Comparison of ENCODE assay signal across 9 mouse cellular contexts in the genomic region with DNA sequence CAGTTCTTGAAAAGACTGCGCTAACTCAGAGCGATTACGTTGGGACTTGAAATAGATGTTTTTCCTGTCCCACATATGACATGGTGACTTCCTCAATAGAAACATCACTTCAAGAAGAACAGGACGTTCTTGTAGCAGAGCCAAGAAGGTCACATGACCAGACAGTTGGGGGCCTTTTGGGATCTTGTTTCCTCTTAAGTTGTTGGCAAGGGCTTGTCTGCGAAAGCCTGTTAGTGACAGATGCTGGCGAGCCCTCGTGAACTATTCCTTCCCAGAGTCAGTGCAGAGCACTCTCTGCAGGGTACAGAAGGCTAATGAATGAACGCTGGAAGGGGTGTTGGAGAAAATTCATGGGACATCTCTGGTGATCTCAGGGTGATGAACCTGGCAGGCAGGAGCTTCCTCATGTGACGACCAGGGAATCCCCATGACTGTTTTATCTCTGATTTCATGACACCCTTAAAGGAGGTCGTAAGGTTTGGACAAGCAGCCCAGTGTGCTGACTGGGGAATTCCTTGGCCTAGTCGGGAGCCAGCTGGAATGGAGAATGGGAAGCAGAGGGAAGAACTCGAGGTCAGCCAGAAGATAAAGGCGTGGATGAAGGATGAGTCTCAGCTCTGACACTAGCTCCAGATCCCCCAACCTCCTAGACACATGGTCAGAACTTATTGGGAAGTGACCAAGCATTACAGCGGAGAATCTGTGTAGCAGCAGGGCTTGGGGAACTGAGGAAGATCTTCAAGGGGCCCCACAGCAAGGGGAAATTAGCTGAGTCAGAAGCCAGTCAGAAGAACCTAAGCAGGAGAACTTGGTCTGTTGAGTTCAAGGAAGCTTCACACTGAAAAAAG. TPM values are rescaled to one million over a fixed set of nuclear protein-coding genes. Genes with fewer than 3 reads are reported as not detected.
DNase-seq lines count a peak whose midpoint lies in the region; ATAC-seq and TF ChIP-seq lines count a peak whose summit lies in the region.
"Had no signal": no experiment of that assay in that cellular context is flagged by ENCODE, and none has a peak within 500 bp of the region (broad histone marks: within the 10 kb centered on the region; RNA-seq: fewer than 3 reads in every experiment).

No protein-coding gene starts in this region.

- H3K4me2 ChIP-seq in heart, embryonic 12.5 days, result no peak overlapping the region
- peak overlapping the region; percentile 6; the same call in 1 of the 2 replicates for H3K4me2 ChIP-seq in CH12.LX (ENCODE audit: insufficient read depth, low read depth, poor library complexity, severe bottlenecking)
- H3K4me2 ChIP-seq in kidney, embryonic 15.5 days, result no peak overlapping the region

- no peak overlapping the region for H3K27ac ChIP-seq in heart, embryonic 12.5 days (ENCODE audit: poor library complexity, severe bottlenecking)
- H3K27ac ChIP-seq in CH12.LX (ENCODE audit: insufficient read depth, low read depth), result peak overlapping the region; percentile 77
- H3K27ac ChIP-seq in kidney, embryonic 15.5 days, result peak overlapping the region; percentile 5; the same call in 1 of the 2 replicates

- H3K9ac ChIP-seq in heart, embryonic 12.5 days, result no peak overlapping the region
- no peak overlapping the region; the same call in 1 of the 2 replicates for H3K9ac ChIP-seq in CH12.LX (ENCODE audit: insufficient read depth, low read depth)
- no peak overlapping the region for H3K9ac ChIP-seq in kidney, embryonic 15.5 days

- in situ Hi-C loops in CH12.LX (cut with MboI; ENCODE audit: low pct_ligation_motif_present, low pct_unique_long_range_greater_than_20kb, low sequenced_read_pairs), result loop anchor here (5.0 kb wide), 1 partner anchor 34 kb away; no protein-coding TSS in a partner anchor

- DNase-seq in heart, adult 11 months, result peak; percentile 99
- DNase-seq in CH12.LX (ENCODE audit: extremely low read depth), result peak; percentile 75
- DNase-seq in gastrocnemius, postnatal 10 days, result peak; percentile 56
- peak; percentile 33 to 73 for DNase-seq in monocyte, adult 2 months (ENCODE audit: low read depth in 1 of 2, low spot score in 2 of 2)
- no peak for DNase-seq in embryo, embryonic 9.5 days (ENCODE audit: extremely low spot score)

- TF ChIP-seq EP300 in CH12.LX (IDR thresholded peaks at IDR 0.05; ENCODE audit: low read length), result peak; percentile 65

- no peaks in the 10 kb centered on the region for H3K79me2 ChIP-seq in CH12.LX (replicated peaks; ENCODE audit: control insufficient read depth, extremely low read depth, insufficient read depth, poor library complexity, severe bottlenecking)

- no peak for ATAC-seq in heart, embryonic 12.5 days (ENCODE audit: insufficient number of reproducible peaks, low FRiP score)
- ATAC-seq in kidney, embryonic 15.5 days (replicated peaks; ENCODE audit: low FRiP score), result no peak
- ATAC-seq in inflammation-experienced regulatory T-cells, adult 6 months, result no peak

- no peak for TF ChIP-seq RAD21 in CH12.LX (IDR thresholded peaks at IDR 0.05; ENCODE audit: low read depth, low read length)

- dilution Hi-C loops in CH12.LX (cut with MboI; ENCODE audit: extremely low pct_ligation_motif_present, extremely low pct_unique_long_range_greater_than_20kb, low sequenced_read_pairs), result no loop called here

- TF ChIP-seq CTCF in CH12.LX (conservative IDR thresholded peaks at IDR 0.05 in 1 of 2, IDR thresholded peaks at IDR 0.05 in 1 of 2; ENCODE audit: low read depth in 2 of 2, low read length in 2 of 2), result no peak

- no peaks in the 10 kb centered on the region for H3K9me3 ChIP-seq in heart, embryonic 12.5 days (replicated peaks)
- peaks cover 8% of the 10 kb centered on the region for H3K9me3 ChIP-seq in CH12.LX (replicated peaks; ENCODE audit: low read length)
- no peaks in the 10 kb centered on the region for H3K9me3 ChIP-seq in kidney, embryonic 15.5 days (replicated peaks)
- H3K9me3 ChIP-seq: G1E had no signal

- no peaks in the 10 kb centered on the region for H3K27me3 ChIP-seq in heart, embryonic 12.5 days (replicated peaks)
- no peaks in the 10 kb centered on the region for H3K27me3 ChIP-seq in CH12.LX (replicated peaks)
- H3K27me3 ChIP-seq in kidney, embryonic 15.5 days, result no peaks in the 10 kb centered on the region

- H3K4me3 ChIP-seq in heart, embryonic 12.5 days, result no peak overlapping the region
- no peak overlapping the region for H3K4me3 ChIP-seq in CH12.LX (replicated peaks in 1 of 3; ENCODE audit: low read depth in 2 of 3, low read length in 2 of 3, poor library complexity in 1 of 3)
- H3K4me3 ChIP-seq in kidney, embryonic 15.5 days (replicated peaks), result no peak overlapping the region

- TF ChIP-seq POLR2A in CH12.LX (IDR thresholded peaks at IDR 0.05; ENCODE audit: low read depth, low read length), result no peak

- H3K4me1 ChIP-seq in heart, embryonic 12.5 days (replicated peaks), result peaks cover 12% of the 10 kb centered on the region
- peaks cover 17 to 58% of the 10 kb centered on the region in 2 experiments for H3K4me1 ChIP-seq in CH12.LX (ENCODE audit: control insufficient read depth in 1 of 2, insufficient read depth in 2 of 2)
- peaks cover 8% of the 10 kb centered on the region; the same call in 1 of the 2 replicates for H3K4me1 ChIP-seq in kidney, embryonic 15.5 days

- WGBS in heart, embryonic 12.5 days, result 45% methylated on average over 14 of the region's 14 CpGs
- 55% methylated on average over 14 of the region's 14 CpGs for WGBS in kidney, embryonic 15.5 days

- H3K36me3 ChIP-seq in heart, embryonic 12.5 days, result no peaks in the 10 kb centered on the region
- peaks cover 0 to 13% of the 10 kb centered on the region in 2 experiments for H3K36me3 ChIP-seq in CH12.LX (replicated peaks in 1 of 2; ENCODE audit: control insufficient read depth in 1 of 2, insufficient read depth in 1 of 2, low read length in 1 of 2)
- H3K36me3 ChIP-seq in kidney, embryonic 15.5 days, result no peaks in the 10 kb centered on the region
- H3K36me3 ChIP-seq: G1E had no signal

TF ChIP-seq in CH12.LX, 34 proteins besides CTCF, POLR2A, EP300 and RAD21:
- TF ChIP-seq BHLHE40 (IDR thresholded peaks at IDR 0.05; ENCODE audit: low read depth, low read length) (peak; percentile 46), TCF12 (IDR thresholded peaks at IDR 0.05; ENCODE audit: low read depth, low read length) (no peak), MAZ (IDR thresholded peaks at IDR 0.05; ENCODE audit: low read depth, low read length) (no peak), NRF1 (IDR thresholded peaks at IDR 0.05; ENCODE audit: low read depth, low read length) (no peak), GABPA (IDR thresholded peaks at IDR 0.05; ENCODE audit: insufficient replicate concordance, low read depth, low read length) (no peak), USF2 (conservative IDR thresholded peaks at IDR 0.05; ENCODE audit: low read depth, low read length) (peak; percentile 73), TBP (conservative IDR thresholded peaks at IDR 0.05; ENCODE audit: low read depth, low read length) (0 out of 2 replicates have a peak, but pooled peaks have one; percentile 19), ZC3H11A (IDR thresholded peaks at IDR 0.05; ENCODE audit: low read depth, low read length) (no peak), USF1 (IDR thresholded peaks at IDR 0.05; ENCODE audit: low read depth, low read length) (peak; percentile 73), ZKSCAN1 (IDR thresholded peaks at IDR 0.05; ENCODE audit: borderline replicate concordance, low read depth, low read length) (no peak), MEF2A (IDR thresholded peaks at IDR 0.05; ENCODE audit: borderline replicate concordance, low read depth, low read length) (0 out of 2 replicates have a peak, but pooled peaks have one; percentile 10), IRF4 (IDR thresholded peaks at IDR 0.05; ENCODE audit: low read depth, low read length) (peak; percentile 35; the same call in 1 of the 2 replicates), MAFK (IDR thresholded peaks at IDR 0.05; ENCODE audit: insufficient replicate concordance, low read length) (peak; percentile 90)

RNA-seq across cellular contexts. Expression of a gene that starts 59.1 kb away (rescaled TPM):
- polyA plus RNA-seq in heart, embryonic 12.5 days (2016; fragmentation: Nextera tagmentation; extraction: Ambion mirVana), result 5.9 and 8.1 TPM in 2 replicates
- total RNA-seq in CH12.LX (2012; rRNA removed) (0.17 and 0.21 TPM in 2 replicates), CH12.LX (2014; rRNA removed) (0.20 and 0.76 TPM in 2 replicates)
- 0.11 and 0.26 TPM in 2 replicates for polyA plus RNA-seq in CH12.LX (2012; ENCODE audit: insufficient read length, low read depth)
- 10 to 100 TPM in 1 of 2 experiments, 1 to 10 TPM in 1; 4.3 to 15.2 TPM for total RNA-seq in gastrocnemius, postnatal 10 days (2021)
- polyA plus RNA-seq in kidney, embryonic 15.5 days (2015; fragmentation: Nextera tagmentation; extraction: Ambion mirVana), result 3.5 and 3.8 TPM in 2 replicates
- 10 to 100 TPM; 11.0 to 84.6 (median 15.2) TPM for polyA plus RNA-seq in inflammation-experienced regulatory T-cells, adult 6 months (2017; shearing (Covaris generic))
